Mouse (Mus musculus) G1E-ER4 (cell line): ENCODE data around the gene Dohh. TPM values are rescaled to one million over a fixed set of nuclear protein-coding genes. Genes with fewer than 3 reads are reported as not detected.

Experiments
- GATA1 ChIP-seq: IDR thresholded peaks from one replicate; pipeline ENCODE4 v1.8.0; 2012; ENCODE audit warnings: low read length, inconsistent platforms
- polyA plus RNA-seq: library from polyadenylated mRNA; stranded (reverse); fragments of >175 nt; gene quantifications from 2 replicates; pipeline ENCODE4 v1.2.3, GENCODE M21; 2012

Dohh gene
- polyA plus RNA-seq, 1 experiment, result 292 TPM

GRCm38 (mm10) chr10:81366477-81367206 lies 17.6 kb upstream of the Dohh start:
- TF ChIP-seq GATA1, result no peak

- no peak for TF ChIP-seq GATA1
Observed at GRCm38 (mm10) chr10:81367207-81367495, 17.1 kb upstream of the Dohh start.

GRCm38 (mm10) chr10:81375322-81375721 lies 8.9 kb upstream of the Dohh start:
- no peak for TF ChIP-seq GATA1

GRCm38 (mm10) chr10:81376561-81377361 lies 7.5 kb upstream of the Dohh start:
- TF ChIP-seq GATA1, result no peak

GRCm38 (mm10) chr10:81377362-81377664 lies 6.9 kb upstream of the Dohh start:
- TF ChIP-seq GATA1, result no peak

- TF ChIP-seq GATA1, result no peak
Observed at GRCm38 (mm10) chr10:81377793-81378552, 6.3 kb upstream of the Dohh start, which contains the start of gene Fzr1. Gene Fzr1 (minus strand): TSS chr10:81378516.

- no peak for TF ChIP-seq GATA1
Observed at GRCm38 (mm10) chr10:81378553-81379182, 5.6 kb upstream of the Dohh start.

- TF ChIP-seq GATA1, result no peak
Observed at GRCm38 (mm10) chr10:81379183-81379553, 5.1 kb upstream of the Dohh start.

GRCm38 (mm10) chr10:81379809-81380378 lies 4.3 kb upstream of the Dohh start:
- TF ChIP-seq GATA1, result no peak

GRCm38 (mm10) chr10:81382039-81382438 lies 2.2 kb upstream of the Dohh start:
- TF ChIP-seq GATA1, result peak; percentile 98

GRCm38 (mm10) chr10:81384605-81384982 lies 366 bp downstream of the Dohh start:
- TF ChIP-seq GATA1, result no peak

GRCm38 (mm10) chr10:81385603-81386306 lies 1.5 kb downstream of the Dohh start:
- no peak for TF ChIP-seq GATA1

GRCm38 (mm10) chr10:81387716-81388115 lies 3.5 kb downstream of the Dohh start:
- no peak for TF ChIP-seq GATA1

- TF ChIP-seq GATA1, result no peak
Observed at GRCm38 (mm10) chr10:81388505-81389055, 4.4 kb downstream of the Dohh start, which contains the start of gene Gm48552. Gene Gm48552 (plus strand): TSS chr10:81389005.

GRCm38 (mm10) chr10:81389373-81389772 lies 5.1 kb downstream of the Dohh start:
- no peak for TF ChIP-seq GATA1
